Mouse (Mus musculus) CH12.LX (cell line): ENCODE data around the gene Ddx58.

ENCODE experiments used
- CTCF ChIP-seq, 2 experiments: IDR thresholded peaks in 1 of 2; conservative IDR thresholded peaks in 1 of 2; 2 replicates each; pipeline ENCODE4 v1.5.1; 2011 to 2012; ENCODE audit warnings: low read depth in 2 of 2, low read length in 2 of 2, improper control_type of control experiment in 1 of 2, inconsistent platforms in 1 of 2, mild to moderate bottlenecking in 1 of 2, moderate library complexity in 1 of 2
- POLR2A ChIP-seq: IDR thresholded peaks from 2 replicates; pipeline ENCODE4 v1.6.1; 2011; ENCODE audit warnings: low read depth, mild to moderate bottlenecking, improper control_type of control experiment, low read length
- ZKSCAN1 ChIP-seq: IDR thresholded peaks from 2 replicates; pipeline ENCODE4 v1.6.1; 2012; ENCODE audit warnings: low read depth, inconsistent platforms, low read length, improper control_type of control experiment, borderline replicate concordance
- ZNF384 ChIP-seq: IDR thresholded peaks from 2 replicates; pipeline ENCODE4 v1.6.1; 2012; ENCODE audit warnings: low read depth, low read length, improper control_type of control experiment, inconsistent platforms

GRCm38 (mm10) chr4:40202205-40202604 is 37.4 kb downstream of the Ddx58 start:
- TF ChIP-seq CTCF (conservative IDR thresholded peaks at IDR 0.05 in 1 of 2, IDR thresholded peaks at IDR 0.05 in 1 of 2; ENCODE audit: low read depth in 2 of 2, low read length in 2 of 2) (no peak), POLR2A (no peak), ZKSCAN1 (no peak), ZNF384 (no peak)
